ENCODE assay signal across 11 mouse cellular contexts in genomic region chr15:98026967-98027904, GRCm38 (mm10). TPM values are rescaled to one million over a fixed set of nuclear protein-coding genes. Genes with fewer than 3 reads are reported as not detected.
A peak's percentile ranks its signal among the peaks of the same experiment; 100 is the strongest.
DNase-seq lines count a peak whose midpoint lies in the region; ATAC-seq and TF ChIP-seq lines count a peak whose summit lies in the region.
"Had no signal": no experiment of that assay in that cellular context is flagged by ENCODE, and none has a peak within 500 bp of the region (broad histone marks: within the 10 kb centered on the region; RNA-seq: fewer than 3 reads in every experiment).

No protein-coding gene starts in this region.

- peaks cover 45% of the 10 kb centered on the region for H3K4me1 ChIP-seq in heart, embryonic 11.5 days (ENCODE audit: control insufficient read depth, insufficient read depth, low read length)
- peaks cover 13% of the 10 kb centered on the region for H3K4me1 ChIP-seq in forebrain, postnatal 0 days (ENCODE audit: insufficient read depth)
- peaks cover 21% of the 10 kb centered on the region for H3K4me1 ChIP-seq in lung, embryonic 15.5 days
- H3K4me1 ChIP-seq in cerebellum, adult 2 months (ENCODE audit: control insufficient read depth, insufficient read depth, low read length) = no peaks in the 10 kb centered on the region

- DNase-seq in heart, adult 9 months (ENCODE audit: low spot score in 2 of 2) = no peak
- no peak for DNase-seq in Patski (ENCODE audit: low read depth, low spot score)
- DNase-seq in forebrain, postnatal 0 days = no peak
- no peak for DNase-seq in cerebellum, adult 2 months
- no peak for DNase-seq in ovary, postnatal 36 days (ENCODE audit: low spot score)
- DNase-seq in layer of hippocampus, adult 11-12 months (ENCODE audit: low spot score) = no peak
- DNase-seq: B cell, adult 2 months had no signal

- peaks cover 3% of the 10 kb centered on the region; the same call in 1 of the 2 replicates for H3K27me3 ChIP-seq in heart, embryonic 11.5 days (ENCODE audit: control insufficient read depth, insufficient read depth, low read length)
- H3K27me3 ChIP-seq in Patski = no peaks in the 10 kb centered on the region
- no peaks in the 10 kb centered on the region for H3K27me3 ChIP-seq in forebrain, postnatal 0 days (ENCODE audit: insufficient read depth, low read length)
- H3K27me3 ChIP-seq in lung, embryonic 15.5 days = 0 out of 2 replicates have a peak, but pooled peaks cover 9% of the 10 kb centered on the region
- H3K27me3 ChIP-seq in cerebellum, adult 2 months (ENCODE audit: control insufficient read depth, insufficient read depth, low read length) = no peaks in the 10 kb centered on the region; the same call in 1 of the 2 replicates

- in situ Hi-C loops in Patski (cut with MboI; ENCODE audit: low pct_unique_long_range_greater_than_20kb) = no loop called here

- POLR2A ChIA-PET in Patski (lab: Charles Lee) = interaction anchor here (0.7 kb wide), 1 partner anchor 12 kb away, joined by 3 read pairs; no protein-coding TSS in a partner anchor

- no peaks in the 10 kb centered on the region for H3K36me3 ChIP-seq in heart, embryonic 11.5 days (ENCODE audit: control insufficient read depth, insufficient read depth, low read length)
- H3K36me3 ChIP-seq in forebrain, postnatal 0 days (ENCODE audit: insufficient read depth) = no peaks in the 10 kb centered on the region
- no peaks in the 10 kb centered on the region for H3K36me3 ChIP-seq in lung, embryonic 15.5 days

- H3K9ac ChIP-seq in heart, embryonic 11.5 days (ENCODE audit: low read depth, low read length) = peak overlapping the region; percentile 46
- H3K9ac ChIP-seq in forebrain, postnatal 0 days = 0 out of 2 replicates have a peak overlapping the region, but pooled peaks have one; percentile 1
- H3K9ac ChIP-seq in lung, embryonic 15.5 days = no peak overlapping the region

- no peak overlapping the region for H3K4me3 ChIP-seq in heart, embryonic 11.5 days (ENCODE audit: low read depth, low read length)
- no peak overlapping the region for H3K4me3 ChIP-seq in forebrain, postnatal 0 days (ENCODE audit: low read depth, low read length)
- no peak overlapping the region for H3K4me3 ChIP-seq in lung, embryonic 15.5 days
- no peak overlapping the region for H3K4me3 ChIP-seq in cerebellum, adult 2 months (replicated peaks; ENCODE audit: insufficient read depth, low read depth, low read length)

- peak overlapping the region; percentile 6 for H3K4me2 ChIP-seq in heart, embryonic 11.5 days
- no peak overlapping the region for H3K4me2 ChIP-seq in forebrain, postnatal 0 days (ENCODE audit: low read depth)
- no peak overlapping the region for H3K4me2 ChIP-seq in lung, embryonic 15.5 days

- no peak for TF ChIP-seq POLR2A in cerebellum, adult 2 months (IDR thresholded peaks at IDR 0.05; ENCODE audit: borderline replicate concordance, insufficient read depth, low read length)

- 20% methylated on average over 12 of the region's 12 CpGs for WGBS in heart, embryonic 11.5 days (ENCODE audit: insufficient replicate concordance)
- WGBS in forebrain, postnatal 0 days = 23% methylated on average over 12 of the region's 12 CpGs
- WGBS in lung, embryonic 15.5 days = 19% methylated on average over 12 of the region's 12 CpGs
- WGBS in cerebellum, adult 2 months = 40% methylated on average over 12 of the region's 12 CpGs

- H3K27ac ChIP-seq in heart, embryonic 11.5 days (ENCODE audit: low read depth, low read length) = peak overlapping the region; percentile 55; the same call in 1 of the 2 replicates
- no peak overlapping the region for H3K27ac ChIP-seq in forebrain, postnatal 0 days (ENCODE audit: low read depth, low read length)
- peak overlapping the region; percentile 66 for H3K27ac ChIP-seq in lung, embryonic 15.5 days
- no peak overlapping the region for H3K27ac ChIP-seq in cerebellum, adult 2 months (ENCODE audit: insufficient read depth, low read length)

- H3K9me3 ChIP-seq in heart, embryonic 11.5 days (replicated peaks; ENCODE audit: control insufficient read depth, low read length) = no peaks in the 10 kb centered on the region
- H3K9me3 ChIP-seq in forebrain, postnatal 0 days (ENCODE audit: low read length) = no peaks in the 10 kb centered on the region
- no peaks in the 10 kb centered on the region for H3K9me3 ChIP-seq in lung, embryonic 15.5 days

- no peak for TF ChIP-seq CTCF in Patski (IDR thresholded peaks at IDR 0.05)
- TF ChIP-seq CTCF in forebrain, postnatal 0 days (IDR thresholded peaks at IDR 0.05; ENCODE audit: low read depth) = no peak
- no peak for TF ChIP-seq CTCF in cerebellum, adult 2 months (IDR thresholded peaks at IDR 0.05; ENCODE audit: borderline replicate concordance, insufficient read depth, low read depth, low read length)

- ATAC-seq in heart, embryonic 11.5 days (replicated peaks; ENCODE audit: insufficient number of reproducible peaks, low FRiP score, low TSS enrichment) = no peak
- ATAC-seq in Patski = peak; percentile 51
- no peak for ATAC-seq in forebrain, postnatal 0 days
- peak; percentile 35; the same call in 1 of the 2 replicates for ATAC-seq in lung, embryonic 15.5 days (ENCODE audit: borderline replicate concordance, extremely low read depth, low FRiP score, low TSS enrichment)
- ATAC-seq: inflammation-experienced regulatory T-cells, adult 6 months had no signal

- CTCF ChIA-PET in Patski (lab: Charles Lee) = interaction anchor here (1.1 to 1.4 kb wide), 2 partner anchors 15 to 64 kb away, joined by 4 read pairs; no protein-coding TSS in a partner anchor

RNA-seq across cellular contexts. Expression of gene Col2a1, which starts 22.7 kb away (rescaled TPM):
- 61.9 and 80.7 TPM in 2 replicates for polyA plus RNA-seq in heart, embryonic 11.5 days (2014; fragmentation: Nextera tagmentation; extraction: Ambion mirVana)
- 0.54 TPM for polyA plus RNA-seq in Patski (2021)
- total RNA-seq in forebrain, postnatal 0 days (2014; rRNA removed) = 7.6 and 28.3 TPM in 2 replicates
- 2.5 and 4.9 TPM in 2 replicates for polyA plus RNA-seq in forebrain, postnatal 0 days (2015; fragmentation: Nextera tagmentation; extraction: Ambion mirVana)
- 19.1 and 20.1 TPM in 2 replicates for polyA plus RNA-seq in lung, embryonic 15.5 days (2015; fragmentation: Nextera tagmentation; extraction: Ambion mirVana)
- polyA plus RNA-seq in cerebellum, adult 2 months (2012; rRNA removed) = 2.2 and 2.4 TPM in 2 replicates
- total RNA-seq: liver, adult 2 months had no signal
- polyA plus RNA-seq: inflammation-experienced regulatory T-cells, adult 6 months; liver, adult 2 months had no signal

Comparison
In these comparisons a context has a peak if more than half of its experiments do, and no peak if none do; other contexts are left out.
1. ATAC-seq: peak in Patski (single experiment) and lung, embryonic 15.5 days (single experiment); none in heart, embryonic 11.5 days (single experiment) and forebrain, postnatal 0 days (single experiment).
2. H3K27ac ChIP-seq: peak in heart, embryonic 11.5 days (single experiment) and lung, embryonic 15.5 days (single experiment); none in forebrain, postnatal 0 days (single experiment) and cerebellum, adult 2 months (single experiment).